Mouse (Mus musculus): ENCODE data around the gene Tmem171.

The Tmem171 gene

DNA sequence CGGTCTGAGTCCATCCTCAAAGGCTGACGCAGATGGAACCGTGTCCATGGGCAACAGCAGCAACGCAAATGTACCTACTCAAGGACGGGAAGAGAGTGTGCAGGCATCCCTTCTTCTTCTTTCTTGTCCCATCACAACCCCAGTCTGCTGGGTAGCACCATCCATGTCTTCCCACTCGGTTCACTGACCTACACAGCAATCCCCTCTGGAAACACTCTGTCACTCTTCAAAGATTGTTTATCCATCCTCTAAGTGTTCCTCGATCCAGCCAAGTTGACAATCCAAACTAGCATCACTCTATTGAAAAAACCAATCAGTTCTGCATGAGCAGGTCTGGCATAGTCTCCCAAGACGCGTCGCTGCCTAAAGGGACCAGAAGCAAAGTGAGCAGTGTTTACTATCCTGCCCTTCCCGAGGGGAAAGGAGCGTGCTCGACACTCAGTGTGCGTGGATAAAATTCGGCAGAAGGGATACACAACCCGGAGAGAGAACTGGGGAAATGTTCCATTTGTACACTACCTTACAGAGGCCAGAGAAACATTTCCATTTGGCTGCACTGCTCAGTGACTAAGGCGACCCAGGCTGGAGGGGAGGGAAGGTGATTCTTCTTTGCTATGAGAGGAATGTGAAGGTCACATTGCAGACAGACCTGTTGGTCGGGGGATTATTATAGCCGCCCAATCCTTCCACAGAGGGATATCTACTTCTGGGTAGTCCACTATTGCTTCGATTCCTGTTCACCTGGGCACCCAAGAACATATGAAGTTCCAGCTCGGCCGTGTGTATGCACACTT lies 46.7 kb downstream of the Tmem171 start:
- no peak for DNase-seq (ENCODE audit: extremely low read depth, low read depth)

DNA sequence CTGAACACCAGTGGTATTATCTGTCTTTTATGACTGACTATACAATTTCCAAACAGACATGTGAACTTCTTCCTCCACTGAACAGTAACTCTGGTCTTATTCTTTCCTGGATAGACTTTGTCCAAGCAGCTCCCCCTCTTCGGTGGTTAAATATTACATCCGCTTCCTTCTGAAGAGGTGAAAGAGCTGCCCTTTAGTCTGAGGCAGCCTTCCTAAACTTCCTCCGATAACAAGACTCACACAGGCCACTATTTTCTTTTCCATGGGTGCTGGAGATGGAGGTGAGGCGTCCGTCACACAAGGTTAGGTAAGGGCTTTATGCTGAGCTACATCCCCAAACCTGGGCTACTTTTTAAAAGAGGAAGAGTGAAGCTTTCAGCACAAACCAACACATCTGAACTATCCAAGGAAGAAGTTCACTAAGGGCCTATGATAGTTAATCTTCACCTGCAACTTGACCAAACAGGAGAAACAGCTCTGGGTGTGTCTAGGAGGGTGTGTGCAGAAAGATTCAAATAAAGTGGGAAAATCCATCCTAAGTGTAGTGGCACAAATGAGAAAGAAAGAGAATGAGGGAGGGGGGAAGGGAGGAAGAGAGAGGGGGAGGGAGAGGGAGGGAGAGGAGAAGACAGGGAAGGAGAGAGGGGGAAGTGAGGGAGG lies 56.0 kb downstream of the Tmem171 start:
- DNase-seq (ENCODE audit: extremely low read depth, low read depth), result no peak

DNA sequence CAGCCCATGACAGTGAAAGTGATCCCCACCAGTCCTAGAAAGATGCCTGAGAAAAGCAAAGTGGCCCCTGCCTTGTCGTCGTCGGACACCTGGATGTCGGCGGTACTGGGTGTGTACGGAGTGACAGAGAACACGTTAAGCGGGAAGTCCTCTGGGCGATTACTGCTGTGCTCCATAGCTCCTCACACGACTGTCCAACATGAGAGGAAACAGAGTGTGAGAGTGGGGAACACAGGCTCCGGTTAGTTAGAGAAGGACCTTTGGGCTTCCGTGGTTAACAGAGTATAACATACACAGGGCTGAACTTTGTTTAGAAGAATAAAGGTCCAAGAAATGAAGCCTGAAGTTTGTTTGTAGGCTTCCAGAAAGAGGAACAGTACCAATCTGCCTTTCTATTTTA lies 57.5 kb downstream of the Tmem171 start, which contains the start of gene Tmem174:
Gene Tmem174, minus strand, starts transcription at position 266 of the 400 bp plus-strand sequence.
- no peak for DNase-seq (ENCODE audit: extremely low read depth, low read depth)

DNA sequence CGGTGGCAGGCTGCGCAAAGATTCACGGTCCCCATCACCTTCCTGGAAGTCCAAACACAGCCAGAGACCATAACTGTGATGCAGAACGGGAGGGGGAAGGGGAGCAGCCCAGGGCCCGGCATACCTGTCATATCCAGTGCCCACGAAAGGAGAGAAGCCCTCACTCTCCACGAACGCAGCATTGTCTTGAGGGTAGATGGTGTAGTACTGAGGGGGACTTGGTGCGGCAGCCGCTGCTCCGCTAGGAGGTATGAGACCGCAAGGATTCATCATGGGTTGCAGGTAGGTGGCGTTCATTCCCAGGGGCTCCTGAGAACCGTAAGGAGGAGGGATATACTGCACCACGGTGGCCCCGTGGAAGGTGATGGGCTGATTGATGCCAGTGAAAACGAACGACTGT lies 58.1 kb downstream of the Tmem171 start:
- no peak for DNase-seq (ENCODE audit: extremely low read depth, low read depth)

Measured in MEL-GATA-1-ER (cell line).